Mouse (Mus musculus) liver, adult 2 months (tissue): ENCODE measurements around the gene G6pc3.

Source experiments
- CTCF ChIP-seq: fragments of 200-500 bp; IDR thresholded peaks from 2 replicates; pipeline ENCODE4 v1.5.1; 2011; ENCODE audit warnings: low read depth, low read length, control low read depth
- POLR2A ChIP-seq: fragments of 200-500 bp; IDR thresholded peaks from 2 replicates; pipeline ENCODE4 v1.6.1; 2011; ENCODE audit warnings: low read length, control low read depth; ENCODE audit not compliant: insufficient read depth; ENCODE audit errors: extremely low read depth

DNA sequence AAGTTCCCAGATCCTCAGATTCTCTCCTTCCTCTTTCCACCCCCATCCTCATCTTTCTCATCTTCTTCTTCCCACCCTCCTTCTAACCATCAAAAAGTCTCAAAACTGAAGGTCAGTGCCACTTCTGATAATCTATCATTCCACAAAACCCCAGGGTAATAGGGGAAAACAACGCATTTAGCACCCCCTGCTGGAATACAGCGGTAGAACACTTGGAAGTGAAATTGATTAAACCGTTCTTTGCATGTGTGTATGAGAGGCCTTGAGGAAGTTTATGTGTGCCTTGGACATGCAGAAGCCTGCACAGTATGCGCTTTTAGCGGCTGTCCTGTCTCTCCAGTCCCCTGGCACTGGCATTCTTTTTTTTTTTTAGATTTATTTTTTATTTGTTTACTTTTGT lies 48.9 kb upstream of the G6pc3 start:
- TF ChIP-seq CTCF: peak; percentile 57
- TF ChIP-seq POLR2A: no peak
